Mouse (Mus musculus) kidney, postnatal 14 days (tissue): ENCODE measurements around the gene Glp1r.

ENCODE experiments used
- DNase-seq: peaks from one replicate; pipeline ENCODE4 v3.0.0; 2022; ENCODE audit warnings: mixed read lengths

The Glp1r gene

GRCm38 (mm10) chr17:30914264-30914663 is 12.6 kb downstream of the Glp1r start:
- DNase-seq, result no peak

DNA sequence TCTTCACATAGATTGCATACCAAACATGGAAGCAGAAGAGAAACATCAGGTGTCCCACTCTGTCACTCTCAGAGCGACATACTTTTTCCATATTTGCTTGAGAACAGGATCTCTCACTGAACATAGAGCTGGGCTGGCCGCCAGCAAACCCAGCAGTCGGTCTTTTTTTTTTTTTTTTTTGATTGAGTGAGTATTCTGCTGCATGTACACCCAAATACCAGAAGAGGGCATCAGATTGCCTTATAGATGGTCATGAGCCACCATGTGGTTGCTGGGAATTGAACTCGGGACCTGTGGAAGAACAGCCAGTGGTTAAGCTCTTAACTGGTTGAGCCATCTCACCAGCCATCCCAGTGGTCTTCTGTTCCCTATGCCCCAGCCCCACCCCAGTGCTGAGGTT is 21.9 kb downstream of the Glp1r start:
- no peak for DNase-seq

GRCm38 (mm10) chr17:30930827-30931226 is 29.2 kb downstream of the Glp1r start:
- no peak for DNase-seq

GRCm38 (mm10) chr17:30932836-30933235 is 31.2 kb downstream of the Glp1r start:
- no peak for DNase-seq

DNA sequence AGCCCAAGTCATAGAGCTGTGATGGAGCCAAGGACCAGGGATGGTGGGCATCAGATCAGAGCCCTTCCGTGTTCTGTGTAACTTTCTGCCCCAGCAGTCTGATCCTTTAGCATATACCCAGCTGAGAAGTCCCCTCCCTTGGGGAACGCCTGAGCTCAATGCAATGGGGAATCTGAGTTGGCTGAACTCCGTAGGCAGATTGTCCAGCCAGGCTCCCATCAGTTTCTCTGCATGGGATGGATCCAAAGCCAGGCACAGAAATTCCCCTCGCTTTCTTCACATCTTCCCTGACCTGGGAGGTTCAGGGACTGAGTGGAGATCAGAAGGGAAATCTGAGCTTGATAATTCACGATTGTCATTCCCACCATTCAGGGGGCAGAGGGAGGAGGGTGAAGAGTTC is 33.7 kb downstream of the Glp1r start:
- DNase-seq, result no peak

DNA sequence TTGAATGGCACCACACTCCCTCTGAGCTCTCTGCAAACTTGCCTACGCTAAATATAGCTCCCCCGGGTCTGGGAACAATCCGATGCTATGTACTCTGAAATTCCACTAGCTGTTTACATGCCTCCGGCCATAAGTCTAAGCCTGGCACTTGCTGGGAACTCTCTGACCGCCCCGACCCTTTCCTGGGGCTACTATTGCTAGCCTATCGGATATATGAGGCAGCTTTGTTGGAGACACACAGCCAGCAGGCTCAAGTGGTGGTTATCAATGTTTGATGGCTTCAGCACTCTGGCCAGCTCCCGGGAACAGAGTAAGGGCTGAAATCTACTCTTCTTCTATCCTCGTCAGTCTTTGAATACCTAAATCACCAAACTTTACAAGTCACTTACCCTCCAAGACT is 36.9 kb downstream of the Glp1r start:
- peak; percentile 9 for DNase-seq

- DNase-seq, result peak; percentile 4
Measured at GRCm38 (mm10) chr17:30948382-30948781, 46.8 kb downstream of the Glp1r start.

DNA sequence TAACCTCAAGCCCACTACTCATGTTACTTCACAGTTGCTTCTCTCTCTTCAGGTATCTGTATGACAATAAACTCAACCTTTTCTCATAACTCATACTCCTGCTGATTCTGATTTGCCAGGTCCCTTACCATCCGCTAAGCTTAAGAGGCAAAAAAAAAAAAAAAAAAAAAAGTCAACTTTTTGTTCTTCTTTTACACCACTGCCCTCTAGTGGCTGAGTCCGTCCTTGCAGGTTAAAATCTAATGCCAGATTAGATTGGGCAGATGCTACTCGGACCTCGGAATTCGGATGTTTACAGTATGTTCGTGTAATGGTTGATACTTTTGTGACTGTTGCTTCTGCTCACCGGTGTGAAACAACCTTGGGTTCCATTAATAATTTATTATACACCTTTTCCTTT is 49.2 kb downstream of the Glp1r start:
- peak; percentile 73 for DNase-seq

DNA sequence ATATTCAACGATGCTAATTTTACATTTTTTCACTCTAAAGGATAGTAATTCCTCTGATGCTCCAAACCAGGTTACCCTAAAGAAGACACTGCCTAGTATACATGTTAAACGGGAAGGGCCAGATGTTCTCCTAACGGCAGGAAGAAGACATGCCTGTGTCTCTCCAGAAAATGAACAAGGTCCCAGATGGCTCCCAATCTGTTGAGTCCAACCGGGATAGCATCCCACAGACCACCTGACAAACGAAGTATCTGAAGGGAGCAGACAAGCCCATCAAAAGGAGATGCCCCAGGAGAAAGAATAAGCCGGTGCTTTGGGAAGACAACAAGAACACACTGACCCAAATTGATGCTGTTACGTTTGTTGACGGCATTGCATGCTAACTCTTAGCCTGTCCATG is 50.0 kb downstream of the Glp1r start:
- no peak for DNase-seq

DNA sequence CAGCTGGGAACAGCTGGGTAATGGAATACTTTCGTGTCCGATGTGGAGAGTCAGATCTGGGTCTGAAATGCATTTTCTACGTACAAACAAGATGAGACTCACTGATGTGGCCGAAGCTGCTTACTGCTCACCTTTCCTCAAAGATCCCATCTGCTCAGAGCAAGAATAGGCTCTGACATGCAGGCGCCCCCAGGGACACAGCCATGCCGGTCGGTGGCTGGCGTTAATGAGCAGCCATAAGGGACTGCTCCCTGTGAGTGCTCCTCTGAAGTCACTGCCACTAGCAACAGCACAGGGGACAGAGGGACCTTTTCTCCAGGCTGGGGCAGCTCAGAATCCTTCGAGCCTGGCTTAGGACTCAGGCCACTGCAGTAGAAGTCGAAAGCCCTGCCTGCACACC is 52.7 kb downstream of the Glp1r start, which contains the start of gene Umodl1:
Gene Umodl1, plus strand, starts transcription at position 301 of the 400 bp plus-strand sequence.
- DNase-seq, result no peak

GRCm38 (mm10) chr17:30961936-30962592 is 60.4 kb downstream of the Glp1r start:
- no peak for DNase-seq

GRCm38 (mm10) chr17:30962880-30963279 is 61.3 kb downstream of the Glp1r start:
- DNase-seq, result no peak

DNA sequence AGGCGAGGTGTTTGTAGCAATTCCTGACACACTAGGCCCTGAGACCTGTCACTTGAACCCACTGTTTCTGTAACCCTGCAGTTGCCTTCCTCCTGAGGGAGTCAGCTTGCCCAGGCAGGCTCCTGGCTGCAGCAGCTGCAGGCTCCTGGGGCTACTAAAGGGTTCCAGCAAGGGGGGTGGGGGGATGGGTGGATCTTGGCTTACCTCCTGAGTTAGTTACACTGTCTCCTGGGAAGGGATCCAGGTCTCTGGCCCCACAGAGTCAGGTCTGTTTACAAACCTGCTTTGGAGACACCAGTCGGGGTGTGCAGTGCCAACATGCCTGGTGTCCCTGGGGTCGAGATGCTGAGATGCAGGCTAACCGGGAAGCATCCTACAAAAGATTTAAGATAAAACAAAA is 68.4 kb downstream of the Glp1r start:
- DNase-seq, result no peak

GRCm38 (mm10) chr17:30971877-30972276 is 70.3 kb downstream of the Glp1r start:
- DNase-seq, result no peak

GRCm38 (mm10) chr17:30973332-30973731 is 71.7 kb downstream of the Glp1r start:
- peak; percentile 59 for DNase-seq

DNA sequence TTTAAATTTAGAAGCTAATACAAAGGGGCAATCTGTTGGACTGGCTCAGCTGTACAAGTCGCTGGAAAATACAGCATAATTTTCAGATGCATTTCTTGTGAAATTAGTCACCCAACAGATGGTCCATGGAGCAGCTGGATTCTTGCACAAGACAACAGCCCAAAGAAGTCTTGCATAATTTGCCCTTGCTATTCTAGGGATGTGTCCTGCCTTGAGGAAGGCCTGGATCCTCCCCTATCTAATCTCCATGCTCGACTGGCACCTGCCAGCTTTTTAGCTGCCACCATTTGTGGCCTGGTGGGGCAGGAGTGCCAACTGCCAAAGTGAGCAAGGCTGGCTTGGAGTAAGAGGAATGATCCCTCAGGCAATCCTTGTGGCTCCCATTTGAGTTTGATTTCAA is 75.7 kb downstream of the Glp1r start:
- DNase-seq, result no peak

GRCm38 (mm10) chr17:30978556-30978955 is 76.9 kb downstream of the Glp1r start:
- no peak for DNase-seq

- DNase-seq, result no peak
Measured at GRCm38 (mm10) chr17:30983521-30983920, 81.9 kb downstream of the Glp1r start.

DNA sequence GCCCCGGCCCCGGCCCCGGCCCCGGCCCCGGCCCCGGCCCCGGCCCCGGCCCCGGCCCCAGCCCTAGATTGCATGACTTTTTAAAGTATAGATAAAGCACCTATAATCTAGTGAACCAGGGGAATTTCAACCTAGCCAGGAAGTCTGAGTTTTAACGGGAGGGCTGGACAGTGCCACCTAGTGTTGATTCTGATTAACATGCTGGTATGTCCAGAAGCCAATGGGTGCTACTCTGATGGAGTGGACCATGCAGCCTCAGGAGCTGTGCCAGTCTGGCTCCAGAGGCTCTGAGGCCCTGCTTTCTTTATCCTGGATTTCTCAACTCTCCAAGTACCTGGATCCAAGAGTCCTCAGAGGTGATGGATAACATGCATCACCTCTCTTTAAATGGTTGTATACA is 88.6 kb downstream of the Glp1r start:
- DNase-seq, result peak; percentile 40
